Mouse (Mus musculus) midbrain, embryonic 11.5 days (tissue): Measurements from ENCODE around the gene Ugt2b37. TPM values are rescaled to one million over a fixed set of nuclear protein-coding genes. Genes with fewer than 3 reads are reported as not detected.
"Not testable (repeated sequence)": the region's sequence is repeated elsewhere in the genome, so short reads cannot be mapped to it uniquely, and the experiment has no call there.

Experiments
- ATAC-seq: fragments of 200-750 bp; cut with Nextera tagmentation; 2 replicates; pipeline ENCODE4 v1.8.0; 2017; ENCODE audit warnings: moderate TSS enrichment, moderate library complexity; ENCODE audit not compliant: low FRiP score
- DNase-seq: peaks from one replicate; pipeline ENCODE4 v3.0.0; 2015; ENCODE audit warnings: low spot score; ENCODE audit errors: missing footprints
- H3K27ac ChIP-seq: fragments of 300-500 bp; sonication (generic); 2 replicates; pipeline ENCODE4 v1.5.1; 2014; ENCODE audit warnings: low read depth, low read length
- H3K27me3 ChIP-seq: fragments of 300-500 bp; sonication (generic); 2 replicates; pipeline ENCODE4 v1.6.1; 2014; ENCODE audit warnings: mild to moderate bottlenecking, low read length, moderate library complexity, mixed read lengths; ENCODE audit not compliant: control insufficient read depth, insufficient read depth
- H3K36me3 ChIP-seq: fragments of 300-500 bp; sonication (generic); 2 replicates; pipeline ENCODE4 v1.6.1; 2014; ENCODE audit warnings: mild to moderate bottlenecking, low read length, moderate library complexity, mixed read lengths; ENCODE audit not compliant: control insufficient read depth, insufficient read depth
- H3K4me1 ChIP-seq: fragments of 300-500 bp; sonication (generic); 2 replicates; pipeline ENCODE4 v1.6.1; 2014; ENCODE audit warnings: low read length; ENCODE audit not compliant: control insufficient read depth, insufficient read depth
- H3K4me2 ChIP-seq: fragments of 300-500 bp; sonication (generic); 2 replicates; pipeline ENCODE4 v1.6.1; 2014; ENCODE audit warnings: mild to moderate bottlenecking, moderate library complexity
- H3K4me3 ChIP-seq: fragments of 300-500 bp; sonication (generic); 2 replicates; pipeline ENCODE4 v1.5.1; 2014; ENCODE audit warnings: low read depth, low read length
- H3K9ac ChIP-seq: fragments of 300-500 bp; sonication (generic); 2 replicates; pipeline ENCODE4 v1.6.1; 2014; ENCODE audit warnings: low read length
- H3K9me3 ChIP-seq: fragments of 300-500 bp; sonication (generic); 2 replicates; pipeline ENCODE4 v1.6.1; 2016; ENCODE audit warnings: low read length; ENCODE audit not compliant: control insufficient read depth
- whole genome bisulfite sequencing: fragments of 180-500 bp; shearing (Covaris S2); extraction: QIAGEN DNeasy Blood & Tissue Kit; methylation state at CpG from one replicate; pipeline ENCODE4 v1.1.7; 2014; 5-methylcytosine and 5-hydroxymethylcytosine counted together
- polyA plus RNA-seq: library from polyadenylated mRNA; unstranded; fragments of >200 nt; fragmentation: Nextera tagmentation; extraction: Ambion mirVana; gene quantifications from 2 replicates; pipeline ENCODE4 v1.2.1, GENCODE M21; 2014

The Ugt2b37 gene
- polyA plus RNA-seq = not detected in 2 replicates

GRCm38 (mm10) chr5:87254676-87255075 lies at the start of gene Ugt2b37:
Gene Ugt2b37 (minus strand): TSS chr5:87254804.
- 80% methylated on average over 3 of the region's 3 CpGs for WGBS
- not testable (repeated sequence) for H3K4me3 ChIP-seq, H3K36me3 ChIP-seq, H3K4me1 ChIP-seq, H3K9ac ChIP-seq, H3K4me2 ChIP-seq, H3K27ac ChIP-seq, DNase-seq, H3K9me3 ChIP-seq, ATAC-seq, H3K27me3 ChIP-seq

DNA sequence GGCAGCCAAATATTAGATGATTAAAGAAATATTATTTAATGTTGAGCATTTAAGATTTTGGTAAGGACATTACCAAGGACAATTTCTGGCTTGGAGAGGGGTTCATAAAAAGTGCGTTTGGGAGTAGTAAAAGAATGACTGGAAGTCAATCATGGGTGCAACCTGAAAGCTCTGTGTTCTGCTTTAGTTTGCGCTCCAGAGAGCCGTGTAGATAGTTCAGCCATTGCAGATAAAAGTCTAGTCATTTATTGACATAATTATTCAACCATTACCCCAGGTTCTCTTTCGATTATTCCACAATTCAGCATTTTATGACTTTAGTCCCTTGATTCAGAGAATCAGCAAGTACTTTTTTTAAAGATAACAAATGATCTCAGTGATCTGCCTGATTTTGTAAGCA lies 31.6 kb upstream of the Ugt2b37 start:
- not testable (repeated sequence) for H3K4me1 ChIP-seq, H3K9me3 ChIP-seq, H3K27me3 ChIP-seq, H3K4me2 ChIP-seq, H3K27ac ChIP-seq, H3K36me3 ChIP-seq, H3K4me3 ChIP-seq, H3K9ac ChIP-seq, ATAC-seq
- 82% methylated on average over 4 of the region's 4 CpGs for WGBS
- peak; percentile 45 for DNase-seq

DNA sequence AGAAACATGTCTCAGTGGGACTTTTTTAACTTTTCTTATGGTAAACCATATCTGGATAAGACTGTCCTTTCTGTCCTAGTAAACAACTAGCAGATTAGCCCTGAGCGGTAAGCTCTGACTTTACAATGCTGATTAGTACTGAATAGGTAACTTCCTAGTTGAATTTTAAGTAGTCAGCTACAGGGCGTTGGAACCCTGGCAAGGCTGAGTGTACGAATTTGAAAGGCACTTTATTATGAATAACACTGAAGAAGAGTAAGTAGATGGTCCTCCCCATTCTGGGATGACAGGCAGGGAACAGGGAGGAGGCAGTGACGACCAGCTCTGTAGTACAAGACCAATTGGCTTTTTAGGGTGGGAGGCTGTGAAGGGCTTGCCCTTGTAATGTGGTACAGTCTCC lies 21.4 kb upstream of the Ugt2b37 start:
- 87% methylated on average over 4 of the region's 4 CpGs for WGBS
- ATAC-seq, H3K36me3 ChIP-seq, H3K9ac ChIP-seq, H3K27me3 ChIP-seq, H3K4me3 ChIP-seq, H3K9me3 ChIP-seq, H3K4me1 ChIP-seq, DNase-seq, H3K27ac ChIP-seq, H3K4me2 ChIP-seq: not testable (repeated sequence)

- Histone ChIP-seq H3K36me3 (no peaks in the 10 kb centered on the region), H3K4me3 (no peak overlapping the region), H3K9ac (no peak overlapping the region), H3K27ac (no peak overlapping the region), H3K4me2 (no peak overlapping the region), H3K4me1 (no peaks in the 10 kb centered on the region), H3K9me3 (no peaks in the 10 kb centered on the region; the same call in 1 of the 2 replicates), H3K27me3 (no peaks in the 10 kb centered on the region)
- DNase-seq = peak; percentile 17
- WGBS = 90% methylated on average over 6 of the region's 6 CpGs
- ATAC-seq = no peak
Measured at GRCm38 (mm10) chr5:87275581-87275980, 21.0 kb upstream of the Ugt2b37 start.

DNA sequence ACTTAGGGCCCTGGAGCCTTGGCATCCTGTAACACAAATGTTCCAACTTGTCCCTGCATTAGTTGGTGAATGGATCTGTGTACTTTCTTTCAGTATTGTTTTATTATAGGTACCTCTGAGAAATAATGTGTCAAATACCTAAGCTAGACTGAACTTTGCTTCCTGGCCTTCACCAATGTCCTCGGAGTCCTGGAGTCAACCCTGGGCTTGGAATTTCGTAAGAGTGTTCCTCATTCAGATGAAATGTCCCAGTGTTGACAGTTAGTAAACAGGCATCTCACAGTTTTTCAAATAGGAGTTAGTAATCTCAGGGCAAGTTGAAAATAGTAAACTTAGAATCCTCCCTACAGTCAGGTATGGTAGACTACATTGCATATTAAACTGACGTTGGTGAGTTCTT lies 1.2 kb upstream of the Ugt2b37 start:
- Histone ChIP-seq H3K36me3 (no peaks in the 10 kb centered on the region), H3K27ac (no peak overlapping the region), H3K9ac (no peak overlapping the region), H3K9me3 (no peaks in the 10 kb centered on the region), H3K4me3 (no peak overlapping the region), H3K4me2 (no peak overlapping the region), H3K4me1 (no peaks in the 10 kb centered on the region), H3K27me3 (no peaks in the 10 kb centered on the region)
- ATAC-seq (no peak), DNase-seq (peak; percentile 8)
- 85% methylated on average over 3 of the region's 3 CpGs for WGBS

DNA sequence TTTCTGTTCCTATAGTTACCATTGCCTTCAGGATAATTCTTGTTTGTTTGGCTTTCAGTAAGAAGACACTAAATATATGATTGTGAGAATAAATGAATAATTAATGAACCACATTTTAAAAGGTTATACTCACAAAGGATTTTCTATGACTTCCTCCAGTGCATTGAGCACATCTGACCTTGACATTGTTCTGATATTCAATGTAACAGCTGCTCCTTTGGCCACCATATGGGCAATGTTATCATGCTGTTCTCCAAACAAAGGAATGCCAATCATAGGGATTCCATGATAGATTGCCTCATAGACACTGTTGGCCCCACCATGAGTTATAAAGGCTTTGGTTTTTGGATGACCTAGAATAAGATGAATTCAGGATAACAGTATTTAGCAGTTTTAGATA lies 12.5 kb downstream of the Ugt2b37 start:
- H3K9me3 ChIP-seq, DNase-seq, H3K9ac ChIP-seq, H3K36me3 ChIP-seq, H3K4me3 ChIP-seq, H3K4me1 ChIP-seq, H3K4me2 ChIP-seq, H3K27ac ChIP-seq, H3K27me3 ChIP-seq: not testable (repeated sequence)
- ATAC-seq = peak; percentile 64

- not testable (repeated sequence) for H3K9me3 ChIP-seq, ATAC-seq, H3K27me3 ChIP-seq, H3K4me3 ChIP-seq, H3K9ac ChIP-seq, H3K27ac ChIP-seq, H3K36me3 ChIP-seq, H3K4me1 ChIP-seq, DNase-seq, H3K4me2 ChIP-seq
- WGBS = 76% methylated on average over 2 of the region's 2 CpGs
Measured at GRCm38 (mm10) chr5:87196430-87196829, 58.2 kb downstream of the Ugt2b37 start.

Other genes with a start within 250 kb of the Ugt2b37 start
- not detected in 2 replicates for gene Ugt2b36, start 162.2 kb downstream of the Ugt2b37 start, polyA plus RNA-seq
- not detected in 2 replicates for gene Ugt2b5, start 114.5 kb downstream of the Ugt2b37 start, polyA plus RNA-seq
- gene Ugt2a3, start 82.4 kb upstream of the Ugt2b37 start, polyA plus RNA-seq = not detected in 2 replicates
- not detected in 2 replicates for gene Ugt2b38, start 169.4 kb upstream of the Ugt2b37 start, polyA plus RNA-seq
- not detected in 2 replicates for gene Ugt2a2, start 227.5 kb upstream of the Ugt2b37 start, polyA plus RNA-seq
- gene Gm43638, start 232.0 kb upstream of the Ugt2b37 start, polyA plus RNA-seq = not detected in 2 replicates
- not detected in 2 replicates for gene Ugt2a1, start 236.1 kb upstream of the Ugt2b37 start, polyA plus RNA-seq